Mouse (Mus musculus): ENCODE measurements around the gene Arhgef38. TPM values are rescaled to one million over a fixed set of nuclear protein-coding genes. Genes with fewer than 3 reads are reported as not detected.

Arhgef38 gene
- total and polyA plus RNA-seq, 2 experiments from 2014 or later: 0.01 TPM; not detected in 1

- 49% methylated on average over 1 of the region's 1 CpGs for WGBS
- Histone ChIP-seq H3K27me3 (ENCODE audit: control insufficient read depth, insufficient read depth, low read length) (no peaks in the 10 kb centered on the region), H3K27ac (ENCODE audit: low read depth) (no peak overlapping the region), H3K4me2 (ENCODE audit: low read depth, low read length) (no peak overlapping the region), H3K4me3 (ENCODE audit: low read depth, low read length) (no peak overlapping the region), H3K9ac (replicated peaks; ENCODE audit: low read depth, low read length) (no peak overlapping the region), H3K36me3 (replicated peaks; ENCODE audit: control insufficient read depth, insufficient read depth, low read length) (no peaks in the 10 kb centered on the region), H3K4me1 (ENCODE audit: control insufficient read depth, insufficient read depth) (no peaks in the 10 kb centered on the region), H3K9me3 (replicated peaks; ENCODE audit: control insufficient read depth, low read length) (no peaks in the 10 kb centered on the region)
- no peak for DNase-seq (ENCODE audit: low spot score)
- ATAC-seq (ENCODE audit: insufficient read depth, low read depth): no peak
- no peak for TF ChIP-seq CTCF (IDR thresholded peaks at IDR 0.05; ENCODE audit: low read depth)
- no peak for TF ChIP-seq EP300 (IDR thresholded peaks at IDR 0.05; ENCODE audit: low read depth)
Measured at GRCm38 (mm10) chr3:133152831-133153230, 81.9 kb downstream of the Arhgef38 start.

- WGBS: 76% methylated on average over 6 of the region's 6 CpGs
- Histone ChIP-seq H3K9ac (replicated peaks; ENCODE audit: low read depth, low read length) (no peak overlapping the region), H3K4me2 (ENCODE audit: low read depth, low read length) (no peak overlapping the region), H3K4me3 (ENCODE audit: low read depth, low read length) (no peak overlapping the region), H3K27me3 (ENCODE audit: control insufficient read depth, insufficient read depth, low read length) (no peaks in the 10 kb centered on the region), H3K9me3 (replicated peaks; ENCODE audit: control insufficient read depth, low read length) (no peaks in the 10 kb centered on the region), H3K27ac (ENCODE audit: low read depth) (no peak overlapping the region), H3K4me1 (ENCODE audit: control insufficient read depth, insufficient read depth) (no peaks in the 10 kb centered on the region), H3K36me3 (replicated peaks; ENCODE audit: control insufficient read depth, insufficient read depth, low read length) (no peaks in the 10 kb centered on the region)
- TF ChIP-seq CTCF (IDR thresholded peaks at IDR 0.05; ENCODE audit: low read depth) (no peak), EP300 (IDR thresholded peaks at IDR 0.05; ENCODE audit: low read depth) (no peak)
- ATAC-seq (ENCODE audit: insufficient read depth, low read depth) (no peak), DNase-seq (ENCODE audit: low spot score) (no peak)
Measured at GRCm38 (mm10) chr3:133151629-133152028, 83.1 kb downstream of the Arhgef38 start.

GRCm38 (mm10) chr3:133144511-133145147 is 90.1 kb downstream of the Arhgef38 start:
- DNase-seq (ENCODE audit: low spot score) (no peak), ATAC-seq (ENCODE audit: insufficient read depth, low read depth) (no peak)
- Histone ChIP-seq H3K4me1 (ENCODE audit: control insufficient read depth, insufficient read depth) (no peaks in the 10 kb centered on the region), H3K27ac (ENCODE audit: low read depth) (no peak overlapping the region), H3K9ac (replicated peaks; ENCODE audit: low read depth, low read length) (no peak overlapping the region), H3K36me3 (replicated peaks; ENCODE audit: control insufficient read depth, insufficient read depth, low read length) (no peaks in the 10 kb centered on the region), H3K4me2 (ENCODE audit: low read depth, low read length) (no peak overlapping the region), H3K4me3 (ENCODE audit: low read depth, low read length) (no peak overlapping the region), H3K9me3 (replicated peaks; ENCODE audit: control insufficient read depth, low read length) (no peaks in the 10 kb centered on the region), H3K27me3 (ENCODE audit: control insufficient read depth, insufficient read depth, low read length) (no peaks in the 10 kb centered on the region)
- WGBS: 77% methylated on average over 6 of the region's 6 CpGs
- TF ChIP-seq EP300 (IDR thresholded peaks at IDR 0.05; ENCODE audit: low read depth) (no peak), CTCF (IDR thresholded peaks at IDR 0.05; ENCODE audit: low read depth) (no peak)

GRCm38 (mm10) chr3:133141877-133142276 is 92.9 kb downstream of the Arhgef38 start:
- no peak for ATAC-seq (ENCODE audit: insufficient read depth, low read depth)
- DNase-seq (ENCODE audit: low spot score): no peak
- no peaks in the 10 kb centered on the region for H3K27me3 ChIP-seq (ENCODE audit: control insufficient read depth, insufficient read depth, low read length)
- H3K9ac ChIP-seq (replicated peaks; ENCODE audit: low read depth, low read length): no peak overlapping the region
- WGBS: 78% methylated on average over 6 of the region's 6 CpGs
- no peaks in the 10 kb centered on the region for H3K9me3 ChIP-seq (replicated peaks; ENCODE audit: control insufficient read depth, low read length)
- H3K4me1 ChIP-seq (ENCODE audit: control insufficient read depth, insufficient read depth): no peaks in the 10 kb centered on the region
- no peak overlapping the region for H3K27ac ChIP-seq (ENCODE audit: low read depth)
- H3K4me3 ChIP-seq (ENCODE audit: low read depth, low read length): no peak overlapping the region
- H3K4me2 ChIP-seq (ENCODE audit: low read depth, low read length): no peak overlapping the region
- TF ChIP-seq EP300 (IDR thresholded peaks at IDR 0.05; ENCODE audit: low read depth) (no peak), CTCF (IDR thresholded peaks at IDR 0.05; ENCODE audit: low read depth) (no peak)
- H3K36me3 ChIP-seq (replicated peaks; ENCODE audit: control insufficient read depth, insufficient read depth, low read length): no peaks in the 10 kb centered on the region

GRCm38 (mm10) chr3:133132611-133133010 is 102.1 kb downstream of the Arhgef38 start:
- no peak overlapping the region for H3K4me3 ChIP-seq (ENCODE audit: low read depth, low read length)
- H3K27me3 ChIP-seq (ENCODE audit: control insufficient read depth, insufficient read depth, low read length): no peaks in the 10 kb centered on the region
- 67% methylated on average over 8 of the region's 8 CpGs for WGBS
- no peaks in the 10 kb centered on the region for H3K36me3 ChIP-seq (replicated peaks; ENCODE audit: control insufficient read depth, insufficient read depth, low read length)
- H3K9ac ChIP-seq (replicated peaks; ENCODE audit: low read depth, low read length): no peak overlapping the region
- no peak overlapping the region for H3K27ac ChIP-seq (ENCODE audit: low read depth)
- no peak for TF ChIP-seq CTCF (IDR thresholded peaks at IDR 0.05; ENCODE audit: low read depth)
- DNase-seq (ENCODE audit: low spot score): no peak
- no peak overlapping the region for H3K4me2 ChIP-seq (ENCODE audit: low read depth, low read length)
- no peak for ATAC-seq (ENCODE audit: insufficient read depth, low read depth)
- H3K9me3 ChIP-seq (replicated peaks; ENCODE audit: control insufficient read depth, low read length): no peaks in the 10 kb centered on the region
- H3K4me1 ChIP-seq (ENCODE audit: control insufficient read depth, insufficient read depth): no peaks in the 10 kb centered on the region

GRCm38 (mm10) chr3:133131372-133131771 is 103.4 kb downstream of the Arhgef38 start:
- H3K4me1 ChIP-seq (ENCODE audit: control insufficient read depth, insufficient read depth): no peaks in the 10 kb centered on the region
- H3K4me2 ChIP-seq (ENCODE audit: low read depth, low read length): no peak overlapping the region
- no peak overlapping the region for H3K9ac ChIP-seq (replicated peaks; ENCODE audit: low read depth, low read length)
- H3K36me3 ChIP-seq (replicated peaks; ENCODE audit: control insufficient read depth, insufficient read depth, low read length): no peaks in the 10 kb centered on the region
- no peak for TF ChIP-seq EP300 (IDR thresholded peaks at IDR 0.05; ENCODE audit: low read depth)
- ATAC-seq (ENCODE audit: insufficient read depth, low read depth) (no peak), DNase-seq (ENCODE audit: low spot score) (no peak)
- no peak overlapping the region for H3K4me3 ChIP-seq (ENCODE audit: low read depth, low read length)
- WGBS: 86% methylated on average over 5 of the region's 5 CpGs
- no peaks in the 10 kb centered on the region for H3K27me3 ChIP-seq (ENCODE audit: control insufficient read depth, insufficient read depth, low read length)
- no peak overlapping the region for H3K27ac ChIP-seq (ENCODE audit: low read depth)
- no peaks in the 10 kb centered on the region for H3K9me3 ChIP-seq (replicated peaks; ENCODE audit: control insufficient read depth, low read length)

All from heart, postnatal 0 days (tissue).